Mouse (Mus musculus): ENCODE measurements around the gene Tmem190.

DNA sequence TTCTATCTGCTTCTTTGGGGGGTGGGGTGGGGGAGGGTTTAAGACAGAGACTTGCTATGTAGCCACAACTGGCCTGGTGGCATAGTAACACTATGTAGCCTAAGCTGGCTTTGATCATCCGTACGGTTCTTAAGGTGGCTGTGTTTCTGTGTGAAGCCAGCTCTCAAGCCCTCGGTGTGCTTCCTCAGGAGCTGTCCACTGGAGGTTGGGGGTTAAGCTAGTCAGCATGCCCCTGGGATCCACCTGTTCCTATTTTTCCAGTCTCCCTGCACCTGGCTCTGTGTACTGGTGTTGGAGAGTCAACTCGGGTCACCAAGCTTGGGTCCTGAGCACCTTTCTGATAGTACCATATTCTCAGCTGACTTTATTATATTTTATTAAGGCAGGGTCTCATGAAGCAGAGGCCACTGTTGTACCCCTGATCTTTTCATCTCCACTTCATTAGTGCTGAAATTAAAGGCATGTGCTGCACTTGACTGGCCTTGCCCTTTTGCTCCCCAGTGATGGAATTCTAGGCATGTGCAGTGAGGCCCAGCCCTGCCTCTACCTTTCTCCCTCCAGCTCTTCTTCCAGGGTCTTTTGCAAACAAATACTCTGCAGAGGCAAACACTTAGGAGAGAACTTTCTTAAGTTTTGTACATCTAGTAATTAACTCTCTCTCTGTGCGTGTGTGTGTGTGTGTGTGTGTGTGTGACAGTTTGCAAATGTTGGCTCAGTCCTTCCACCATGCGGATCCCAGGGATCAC is 39.6 kb downstream of the Tmem190 start:
- TF ChIP-seq POLR2A (IDR thresholded peaks at IDR 0.05; ENCODE audit: low read depth, low read length) (no peak), CTCF (IDR thresholded peaks at IDR 0.05; ENCODE audit: borderline replicate concordance, insufficient read depth, low read length) (no peak)
